Mouse (Mus musculus): ENCODE data around the gene Eogt.

GRCm38 (mm10) chr6:97142611-97143010 lies 6.4 kb downstream of the Eogt start:
- TF ChIP-seq POLR2A (IDR thresholded peaks at IDR 0.05; ENCODE audit: low read depth, low read length) (no peak), CTCF (IDR thresholded peaks at IDR 0.05; ENCODE audit: borderline replicate concordance, insufficient read depth, low read length) (no peak)
